Mouse (Mus musculus): ENCODE measurements around the gene Atpaf1. TPM values are rescaled to one million over a fixed set of nuclear protein-coding genes. Genes with fewer than 3 reads are reported as not detected.
A peak's percentile ranks its signal among the peaks of the same experiment; 100 is the strongest.

Gene Atpaf1
- polyA plus RNA-seq, 1 experiment = 81.2 TPM

- Histone ChIP-seq H3K27me3 (ENCODE audit: control insufficient read depth, insufficient read depth, low read length) (no peaks in the 10 kb centered on the region), H3K27ac (ENCODE audit: insufficient read depth, low read length) (no peak overlapping the region), H3K4me1 (ENCODE audit: control insufficient read depth, insufficient read depth, low read length) (peaks cover 3% of the 10 kb centered on the region; the same call in 1 of the 2 replicates), H3K4me3 (replicated peaks; ENCODE audit: insufficient read depth, low read depth, low read length) (no peak overlapping the region)
- TF ChIP-seq CTCF (IDR thresholded peaks at IDR 0.05; ENCODE audit: borderline replicate concordance, insufficient read depth, low read depth, low read length) (no peak), POLR2A (IDR thresholded peaks at IDR 0.05; ENCODE audit: borderline replicate concordance, insufficient read depth, low read length) (no peak)
- no peak for DNase-seq
- WGBS = 17% methylated on average over 6 of the region's 6 CpGs
These were observed 4.3 kb upstream of the Atpaf1 start for GRCm38 (mm10) chr4:115780269-115780668.

DNA sequence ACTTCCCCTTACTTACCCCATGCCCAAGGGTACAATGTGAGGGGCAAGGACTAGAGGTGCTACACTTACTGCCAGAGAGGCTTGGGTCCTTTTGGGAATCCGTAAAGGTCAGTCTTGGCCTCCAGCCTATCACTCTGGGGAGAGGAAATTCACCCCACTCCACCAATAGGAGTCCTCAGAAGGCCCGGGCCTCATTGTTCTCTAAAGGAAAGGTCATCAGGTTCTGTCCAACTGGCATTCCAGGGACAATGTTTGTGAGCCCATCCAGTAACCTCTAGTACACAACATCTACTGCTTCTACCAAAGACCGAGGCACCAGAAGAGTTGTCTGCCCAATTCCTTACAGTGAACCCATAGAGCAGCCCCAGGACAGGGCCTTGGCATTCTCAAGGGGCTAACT is 3.7 kb upstream of the Atpaf1 start, which contains the start of gene Tex38:
Gene Tex38 (minus strand): TSS at position 101 of the 400 bp plus-strand sequence.
- Histone ChIP-seq H3K4me3 (replicated peaks; ENCODE audit: insufficient read depth, low read depth, low read length) (no peak within 1 kb of the TSS), H3K27ac (ENCODE audit: insufficient read depth, low read length) (no peak within 1 kb of the TSS), H3K27me3 (ENCODE audit: control insufficient read depth, insufficient read depth, low read length) (no peaks in the 10 kb centered on the region), H3K4me1 (ENCODE audit: control insufficient read depth, insufficient read depth, low read length) (peaks cover 3% of the 10 kb centered on the region; the same call in 1 of the 2 replicates)
- TF ChIP-seq POLR2A (IDR thresholded peaks at IDR 0.05; ENCODE audit: borderline replicate concordance, insufficient read depth, low read length) (no peak), CTCF (IDR thresholded peaks at IDR 0.05; ENCODE audit: borderline replicate concordance, insufficient read depth, low read depth, low read length) (no peak)
- no peak for DNase-seq
- whole genome bisulfite sequencing = 83% methylated on average over 3 of the region's 3 CpGs

- Histone ChIP-seq H3K4me3 (replicated peaks; ENCODE audit: insufficient read depth, low read depth, low read length) (no peak overlapping the region), H3K27me3 (ENCODE audit: control insufficient read depth, insufficient read depth, low read length) (no peaks in the 10 kb centered on the region)
These were observed 2.4 kb upstream of the Atpaf1 start for GRCm38 (mm10) chr4:115782026-115782805.

GRCm38 (mm10) chr4:115785511-115786034 is 961 bp downstream of the Atpaf1 start:
- Histone ChIP-seq H3K4me1 (ENCODE audit: control insufficient read depth, insufficient read depth, low read length) (peaks cover 3% of the 10 kb centered on the region; the same call in 1 of the 2 replicates), H3K27ac (ENCODE audit: insufficient read depth, low read length) (no peak overlapping the region), H3K4me3 (replicated peaks; ENCODE audit: insufficient read depth, low read depth, low read length) (peak overlapping the region; percentile 49), H3K27me3 (ENCODE audit: control insufficient read depth, insufficient read depth, low read length) (no peaks in the 10 kb centered on the region)
- no peak for DNase-seq
- 48% methylated on average over 7 of the region's 7 CpGs for WGBS
- no peak for TF ChIP-seq POLR2A (IDR thresholded peaks at IDR 0.05; ENCODE audit: borderline replicate concordance, insufficient read depth, low read length)
- no peak for TF ChIP-seq CTCF (IDR thresholded peaks at IDR 0.05; ENCODE audit: borderline replicate concordance, insufficient read depth, low read depth, low read length)

More at GRCm38 (mm10) chr4:115782026-115782805, 2.4 kb upstream of the Atpaf1 start:
- DNase-seq = no peak
- 86% methylated on average over 5 of the region's 5 CpGs for WGBS
- Histone ChIP-seq H3K27ac (ENCODE audit: insufficient read depth, low read length) (no peak overlapping the region), H3K4me1 (ENCODE audit: control insufficient read depth, insufficient read depth, low read length) (peaks cover 3% of the 10 kb centered on the region; the same call in 1 of the 2 replicates)
- TF ChIP-seq CTCF (IDR thresholded peaks at IDR 0.05; ENCODE audit: borderline replicate concordance, insufficient read depth, low read depth, low read length) = no peak

DNA sequence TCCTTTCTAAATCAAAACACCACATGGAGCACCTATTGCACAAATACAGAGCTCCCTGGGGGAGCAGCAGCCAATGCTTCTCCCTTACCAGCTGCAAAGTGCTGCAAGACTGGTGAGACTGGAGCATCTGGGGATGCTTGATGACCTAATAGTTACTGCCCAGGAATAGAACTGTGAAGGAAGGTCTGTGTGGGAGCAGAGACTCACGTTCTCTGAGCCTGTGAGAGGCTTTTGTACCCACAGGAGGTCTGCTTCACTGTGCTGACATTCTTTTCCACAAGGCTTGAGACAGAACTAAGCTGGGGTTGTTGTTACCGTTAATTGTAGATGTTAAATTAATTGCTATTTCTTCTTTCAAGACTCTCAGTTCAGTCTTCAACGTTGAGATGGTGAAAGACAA is 6.3 kb downstream of the Atpaf1 start:
- TF ChIP-seq POLR2A (IDR thresholded peaks at IDR 0.05; ENCODE audit: borderline replicate concordance, insufficient read depth, low read length) (no peak), CTCF (IDR thresholded peaks at IDR 0.05; ENCODE audit: borderline replicate concordance, insufficient read depth, low read depth, low read length) (no peak)
- WGBS = 74% methylated on average over 3 of the region's 3 CpGs
- no peak for DNase-seq
- Histone ChIP-seq H3K4me3 (replicated peaks; ENCODE audit: insufficient read depth, low read depth, low read length) (no peak overlapping the region), H3K27ac (ENCODE audit: insufficient read depth, low read length) (no peak overlapping the region), H3K27me3 (ENCODE audit: control insufficient read depth, insufficient read depth, low read length) (no peaks in the 10 kb centered on the region), H3K4me1 (ENCODE audit: control insufficient read depth, insufficient read depth, low read length) (no peaks in the 10 kb centered on the region)

DNA sequence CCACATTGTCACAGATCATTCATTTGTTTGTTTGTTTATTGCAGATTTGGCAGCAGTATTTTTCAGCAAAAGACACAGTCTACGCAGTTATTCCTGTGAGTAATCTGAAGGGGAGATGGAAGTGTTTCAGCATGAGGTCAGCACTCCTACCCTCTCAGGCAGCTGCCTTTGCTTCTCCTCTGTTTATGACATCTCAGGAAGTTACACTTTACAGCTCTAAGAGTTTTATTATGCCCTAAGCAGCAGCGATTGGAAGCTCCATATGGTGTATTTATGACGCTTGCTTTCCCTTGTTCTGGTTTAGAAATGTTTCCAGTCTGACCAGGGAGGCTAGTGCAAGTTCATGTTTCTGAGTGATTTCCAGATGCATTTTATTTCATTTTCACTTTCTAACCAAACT is 10.7 kb downstream of the Atpaf1 start:
- Histone ChIP-seq H3K4me1 (ENCODE audit: control insufficient read depth, insufficient read depth, low read length) (no peaks in the 10 kb centered on the region), H3K27ac (ENCODE audit: insufficient read depth, low read length) (no peak overlapping the region), H3K4me3 (replicated peaks; ENCODE audit: insufficient read depth, low read depth, low read length) (no peak overlapping the region), H3K27me3 (ENCODE audit: control insufficient read depth, insufficient read depth, low read length) (no peaks in the 10 kb centered on the region)
- TF ChIP-seq CTCF (IDR thresholded peaks at IDR 0.05; ENCODE audit: borderline replicate concordance, insufficient read depth, low read depth, low read length) (no peak), POLR2A (IDR thresholded peaks at IDR 0.05; ENCODE audit: borderline replicate concordance, insufficient read depth, low read length) (no peak)
- 96% methylated on average over 3 of the region's 3 CpGs for WGBS
- DNase-seq = no peak

- H3K4me1 ChIP-seq (ENCODE audit: control insufficient read depth, insufficient read depth, low read length) = no peaks in the 10 kb centered on the region
- no peak overlapping the region for H3K27ac ChIP-seq (ENCODE audit: insufficient read depth, low read length)
- TF ChIP-seq CTCF (IDR thresholded peaks at IDR 0.05; ENCODE audit: borderline replicate concordance, insufficient read depth, low read depth, low read length) = no peak
- TF ChIP-seq POLR2A (IDR thresholded peaks at IDR 0.05; ENCODE audit: borderline replicate concordance, insufficient read depth, low read length) = no peak
- no peaks in the 10 kb centered on the region for H3K27me3 ChIP-seq (ENCODE audit: control insufficient read depth, insufficient read depth, low read length)
- WGBS = 28% methylated on average over 3 of the region's 3 CpGs
- DNase-seq = no peak
- H3K4me3 ChIP-seq (replicated peaks; ENCODE audit: insufficient read depth, low read depth, low read length) = no peak overlapping the region
These were observed 15.4 kb downstream of the Atpaf1 start for GRCm38 (mm10) chr4:115799981-115800380.

DNA sequence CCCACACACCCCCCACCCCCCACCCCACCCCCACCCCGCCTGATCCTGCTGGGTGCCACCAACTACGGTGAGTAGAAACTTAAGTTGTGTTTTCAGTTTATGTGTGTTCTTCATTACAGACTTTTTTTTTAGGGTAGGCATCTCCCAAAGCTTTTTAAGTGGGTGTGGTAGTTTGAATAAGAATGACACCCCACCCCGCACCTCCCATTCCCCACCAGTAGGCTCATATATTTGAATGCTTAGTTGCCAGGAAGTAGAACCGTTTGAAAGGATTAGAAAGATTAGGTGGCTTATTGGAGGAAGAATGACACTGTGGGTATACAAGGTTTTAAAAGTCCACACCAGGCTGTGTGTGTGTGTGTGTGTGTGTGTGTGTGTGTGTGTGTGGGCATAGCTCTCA is 27.7 kb downstream of the Atpaf1 start:
- Histone ChIP-seq H3K27ac (ENCODE audit: insufficient read depth, low read length) (no peak overlapping the region), H3K4me1 (ENCODE audit: control insufficient read depth, insufficient read depth, low read length) (no peaks in the 10 kb centered on the region), H3K27me3 (ENCODE audit: control insufficient read depth, insufficient read depth, low read length) (no peaks in the 10 kb centered on the region), H3K4me3 (replicated peaks; ENCODE audit: insufficient read depth, low read depth, low read length) (no peak overlapping the region)
- TF ChIP-seq CTCF (IDR thresholded peaks at IDR 0.05; ENCODE audit: borderline replicate concordance, insufficient read depth, low read depth, low read length) = no peak
- TF ChIP-seq POLR2A (IDR thresholded peaks at IDR 0.05; ENCODE audit: borderline replicate concordance, insufficient read depth, low read length) = no peak
- no peak for DNase-seq
- WGBS = 87% methylated on average over 4 of the region's 4 CpGs

All from cerebellum, adult 2 months (tissue).